Mouse (Mus musculus): ENCODE results near the gene Tdrd5. TPM values are rescaled to one million over a fixed set of nuclear protein-coding genes. Genes with fewer than 3 reads are reported as not detected.
A peak's percentile ranks its signal among the peaks of the same experiment; 100 is the strongest.
"Not testable (repeated sequence)": the region's sequence is repeated elsewhere in the genome, so short reads cannot be mapped to it uniquely, and the experiment has no call there.

Gene Tdrd5
- polyA plus RNA-seq, 1 experiment from 2014 or later, result 1.2 TPM

DNA sequence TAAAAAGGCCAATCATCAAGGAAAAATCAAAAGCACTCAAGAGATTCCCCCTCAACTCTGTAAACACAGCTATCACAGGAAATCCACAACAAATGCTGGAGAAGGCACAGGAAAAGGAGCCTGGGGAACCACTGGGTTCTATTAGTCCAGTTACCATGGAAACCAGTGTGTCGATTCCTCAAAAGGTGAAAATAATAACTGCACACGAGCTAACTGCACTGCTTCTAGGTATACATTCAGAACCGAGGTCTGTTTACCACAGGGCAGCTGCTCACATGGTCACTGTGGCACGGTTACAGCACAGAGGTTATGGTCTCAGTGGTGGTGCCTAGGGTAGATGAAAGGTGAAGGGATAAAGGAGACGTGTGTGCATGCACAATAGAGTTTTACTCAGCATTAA is 31.8 kb downstream of the Tdrd5 start:
- no peak overlapping the region for H3K4me3 ChIP-seq (ENCODE audit: low read depth, low read length)
- H3K27ac ChIP-seq (ENCODE audit: low read length), result no peak overlapping the region
- no peaks in the 10 kb centered on the region for H3K36me3 ChIP-seq (ENCODE audit: insufficient read depth, low read length)
- no peaks in the 10 kb centered on the region for H3K9me3 ChIP-seq (ENCODE audit: low read length)
- no peak overlapping the region for H3K9ac ChIP-seq (replicated peaks; ENCODE audit: low read depth)
- no peaks in the 10 kb centered on the region for H3K4me1 ChIP-seq (ENCODE audit: insufficient read depth, low read depth, low read length)
- ATAC-seq, result no peak
- TF ChIP-seq CTCF (IDR thresholded peaks at IDR 0.05) (no peak), EP300 (IDR thresholded peaks at IDR 0.05) (no peak)
- 41% methylated on average over 5 of the region's 5 CpGs for WGBS
- DNase-seq (ENCODE audit: low spot score), result no peak
- no peak overlapping the region for H3K4me2 ChIP-seq (replicated peaks; ENCODE audit: low read depth, low read length)
- no peaks in the 10 kb centered on the region for H3K27me3 ChIP-seq (replicated peaks; ENCODE audit: insufficient read depth, low read length)

GRCm38 (mm10) chr1:156270471-156270870 is 33.0 kb downstream of the Tdrd5 start:
- H3K27ac ChIP-seq (ENCODE audit: low read length), result no peak overlapping the region
- DNase-seq (ENCODE audit: low spot score) (no peak), ATAC-seq (no peak)
- no peak overlapping the region for H3K4me2 ChIP-seq (replicated peaks; ENCODE audit: low read depth, low read length)
- no peaks in the 10 kb centered on the region for H3K4me1 ChIP-seq (ENCODE audit: insufficient read depth, low read depth, low read length)
- no peak overlapping the region for H3K4me3 ChIP-seq (ENCODE audit: low read depth, low read length)
- no peak overlapping the region for H3K9ac ChIP-seq (replicated peaks; ENCODE audit: low read depth)
- H3K36me3 ChIP-seq (ENCODE audit: insufficient read depth, low read length), result no peaks in the 10 kb centered on the region
- 78% methylated on average over 9 of the region's 9 CpGs for WGBS
- TF ChIP-seq EP300 (IDR thresholded peaks at IDR 0.05), result no peak
- TF ChIP-seq CTCF (IDR thresholded peaks at IDR 0.05), result no peak
- H3K27me3 ChIP-seq (replicated peaks; ENCODE audit: insufficient read depth, low read length), result no peaks in the 10 kb centered on the region
- H3K9me3 ChIP-seq (ENCODE audit: low read length), result no peaks in the 10 kb centered on the region

DNA sequence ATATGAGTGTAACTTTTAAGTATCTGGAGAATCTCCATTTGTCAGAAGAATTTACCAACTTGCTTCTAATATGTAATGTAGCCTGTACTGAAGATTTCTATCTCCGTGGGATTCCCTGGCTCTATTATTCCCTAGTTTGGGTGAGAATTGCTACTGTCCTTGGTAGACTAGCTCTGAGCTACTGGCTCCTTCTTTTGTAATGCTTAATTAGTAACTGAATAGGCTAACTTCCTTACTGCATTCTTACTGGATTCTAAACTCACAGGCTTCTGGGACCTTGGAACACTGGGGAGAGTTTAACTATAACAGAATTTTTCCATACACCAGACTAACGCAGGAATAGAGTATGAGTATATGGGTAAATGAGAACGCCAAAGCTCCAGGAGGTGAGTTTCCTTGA is 34.9 kb downstream of the Tdrd5 start:
- not testable (repeated sequence) for H3K27ac ChIP-seq (ENCODE audit: low read length); H3K4me1 ChIP-seq (ENCODE audit: insufficient read depth, low read depth, low read length); H3K4me2 ChIP-seq (replicated peaks; ENCODE audit: low read depth, low read length); H3K9ac ChIP-seq (replicated peaks; ENCODE audit: low read depth); H3K9me3 ChIP-seq (ENCODE audit: low read length); H3K4me3 ChIP-seq (ENCODE audit: low read depth, low read length); H3K36me3 ChIP-seq (ENCODE audit: insufficient read depth, low read length); H3K27me3 ChIP-seq (replicated peaks; ENCODE audit: insufficient read depth, low read length); DNase-seq (ENCODE audit: low spot score); ATAC-seq
- 46% methylated on average over 3 of the region's 3 CpGs for WGBS

DNA sequence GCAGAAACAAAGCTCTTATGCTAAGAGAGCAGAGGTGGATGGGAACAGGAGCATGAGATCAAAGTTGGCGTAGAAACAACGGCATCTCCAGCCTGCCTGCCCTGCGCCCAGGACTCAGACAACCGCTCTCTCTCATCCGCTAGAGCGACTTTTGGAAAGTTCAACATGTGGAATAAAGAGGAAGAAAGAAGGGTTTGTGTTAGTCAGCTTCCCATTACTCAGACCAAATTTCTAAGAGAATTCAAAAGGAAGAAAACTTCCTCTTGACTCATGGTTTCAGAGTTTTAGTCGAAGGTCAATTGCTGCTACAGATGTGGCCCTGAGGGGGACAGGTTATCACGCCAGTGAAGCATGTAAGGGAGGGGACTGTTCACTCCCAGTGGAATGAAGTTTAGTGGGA is 39.5 kb downstream of the Tdrd5 start:
- Histone ChIP-seq H3K4me1 (ENCODE audit: insufficient read depth, low read depth, low read length) (no peaks in the 10 kb centered on the region), H3K4me2 (replicated peaks; ENCODE audit: low read depth, low read length) (no peak overlapping the region), H3K9ac (replicated peaks; ENCODE audit: low read depth) (no peak overlapping the region), H3K4me3 (ENCODE audit: low read depth, low read length) (no peak overlapping the region), H3K27ac (ENCODE audit: low read length) (no peak overlapping the region), H3K9me3 (ENCODE audit: low read length) (no peaks in the 10 kb centered on the region), H3K36me3 (ENCODE audit: insufficient read depth, low read length) (no peaks in the 10 kb centered on the region), H3K27me3 (replicated peaks; ENCODE audit: insufficient read depth, low read length) (no peaks in the 10 kb centered on the region)
- TF ChIP-seq EP300 (IDR thresholded peaks at IDR 0.05) (no peak), CTCF (IDR thresholded peaks at IDR 0.05) (no peak)
- ATAC-seq (no peak), DNase-seq (ENCODE audit: low spot score) (no peak)
- 82% methylated on average over 8 of the region's 8 CpGs for WGBS

GRCm38 (mm10) chr1:156263352-156263751 is 40.1 kb downstream of the Tdrd5 start:
- no peaks in the 10 kb centered on the region for H3K4me1 ChIP-seq (ENCODE audit: insufficient read depth, low read depth, low read length)

GRCm38 (mm10) chr1:156254866-156255265 is 48.6 kb downstream of the Tdrd5 start:
- no peak for ATAC-seq

More at GRCm38 (mm10) chr1:156263352-156263751, 40.1 kb downstream of the Tdrd5 start:
- WGBS, result 49% methylated on average over 2 of the region's 2 CpGs
- peak; percentile 59 for DNase-seq (ENCODE audit: low spot score)
- Histone ChIP-seq H3K4me2 (replicated peaks; ENCODE audit: low read depth, low read length) (no peak overlapping the region), H3K27ac (ENCODE audit: low read length) (no peak overlapping the region), H3K4me3 (ENCODE audit: low read depth, low read length) (no peak overlapping the region), H3K9ac (replicated peaks; ENCODE audit: low read depth) (no peak overlapping the region), H3K27me3 (replicated peaks; ENCODE audit: insufficient read depth, low read length) (no peaks in the 10 kb centered on the region), H3K36me3 (ENCODE audit: insufficient read depth, low read length) (no peaks in the 10 kb centered on the region), H3K9me3 (ENCODE audit: low read length) (no peaks in the 10 kb centered on the region)
- TF ChIP-seq CTCF (IDR thresholded peaks at IDR 0.05) (peak; percentile 93), EP300 (IDR thresholded peaks at IDR 0.05) (no peak)
- ATAC-seq, result no peak

GRCm38 (mm10) chr1:156251096-156251495 is 52.4 kb downstream of the Tdrd5 start:
- not testable (repeated sequence) for H3K4me3 ChIP-seq (ENCODE audit: low read depth, low read length); H3K9ac ChIP-seq (replicated peaks; ENCODE audit: low read depth); H3K36me3 ChIP-seq (ENCODE audit: insufficient read depth, low read length); H3K4me2 ChIP-seq (replicated peaks; ENCODE audit: low read depth, low read length); H3K9me3 ChIP-seq (ENCODE audit: low read length); ATAC-seq; H3K27ac ChIP-seq (ENCODE audit: low read length); DNase-seq (ENCODE audit: low spot score); H3K4me1 ChIP-seq (ENCODE audit: insufficient read depth, low read depth, low read length); H3K27me3 ChIP-seq (replicated peaks; ENCODE audit: insufficient read depth, low read length)
- 59% methylated on average over 4 of the region's 4 CpGs for WGBS

More at GRCm38 (mm10) chr1:156254866-156255265, 48.6 kb downstream of the Tdrd5 start:
- Histone ChIP-seq H3K36me3 (ENCODE audit: insufficient read depth, low read length) (no peaks in the 10 kb centered on the region), H3K9ac (replicated peaks; ENCODE audit: low read depth) (no peak overlapping the region), H3K4me1 (ENCODE audit: insufficient read depth, low read depth, low read length) (no peaks in the 10 kb centered on the region), H3K27me3 (replicated peaks; ENCODE audit: insufficient read depth, low read length) (no peaks in the 10 kb centered on the region), H3K4me2 (replicated peaks; ENCODE audit: low read depth, low read length) (no peak overlapping the region), H3K27ac (ENCODE audit: low read length) (no peak overlapping the region), H3K4me3 (ENCODE audit: low read depth, low read length) (no peak overlapping the region), H3K9me3 (ENCODE audit: low read length) (no peaks in the 10 kb centered on the region)
- TF ChIP-seq EP300 (IDR thresholded peaks at IDR 0.05), result no peak
- TF ChIP-seq CTCF (IDR thresholded peaks at IDR 0.05), result no peak
- no peak for DNase-seq (ENCODE audit: low spot score)
- 57% methylated on average over 4 of the region's 4 CpGs for WGBS

All from lung, postnatal 0 days (tissue).